Mouse (Mus musculus) lung, postnatal 0 days (tissue): ENCODE results near the gene Ggt5.

Source experiments
- CTCF ChIP-seq: IDR thresholded peaks from 2 replicates; pipeline ENCODE4 v1.5.1; 2016; ENCODE audit warnings: antibody characterized with exemption, mild to moderate bottlenecking
- EP300 ChIP-seq: IDR thresholded peaks from 2 replicates; pipeline ENCODE4 v1.6.1; 2016; ENCODE audit warnings: antibody characterized with exemption, mild to moderate bottlenecking, control low read depth

DNA sequence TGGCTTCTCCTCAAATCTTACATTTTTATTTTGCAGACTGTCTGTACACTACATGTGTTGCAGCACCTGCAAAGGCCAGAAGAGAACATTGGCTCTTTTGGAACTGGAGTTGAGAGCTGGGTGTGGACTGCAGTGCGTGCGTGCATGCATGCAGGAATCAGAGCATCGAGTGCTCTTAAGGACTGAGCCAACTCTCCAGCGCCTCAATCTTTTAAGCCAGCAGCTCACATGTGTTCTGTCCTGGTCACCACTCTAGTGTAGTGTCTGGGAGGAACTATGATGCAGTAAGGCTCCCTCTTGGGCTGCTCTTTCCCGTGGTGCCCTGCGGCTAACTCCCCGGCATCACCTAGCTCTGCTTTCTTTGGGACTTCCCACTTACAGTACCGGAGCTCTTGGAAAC is 56.5 kb downstream of the Ggt5 start:
- TF ChIP-seq EP300 (0 out of 2 replicates have a peak, but pooled peaks have one; percentile 17), CTCF (no peak)
